Mouse (Mus musculus): Measurements from ENCODE around the gene Wbp1l. TPM values are rescaled to one million over a fixed set of nuclear protein-coding genes. Genes with fewer than 3 reads are reported as not detected.
A peak's percentile ranks its signal among the peaks of the same experiment; 100 is the strongest.

The Wbp1l gene
- polyA plus RNA-seq, 1 experiment from 2014 or later: 35.6 TPM

GRCm38 (mm10) chr19:46667300-46667699, 68.4 kb downstream of the Wbp1l start:
- WGBS: 44% methylated on average over 11 of the region's 11 CpGs
- no peak for ATAC-seq (replicated peaks; ENCODE audit: low FRiP score, low read depth)

GRCm38 (mm10) chr19:46668263-46668662, 69.4 kb downstream of the Wbp1l start:
- Histone ChIP-seq H3K36me3 (ENCODE audit: insufficient read depth, low read length) (no peaks in the 10 kb centered on the region), H3K4me2 (ENCODE audit: low read length) (no peak overlapping the region), H3K4me3 (replicated peaks; ENCODE audit: low read depth, low read length) (no peak overlapping the region), H3K4me1 (replicated peaks; ENCODE audit: insufficient read depth, low read length) (no peaks in the 10 kb centered on the region), H3K27me3 (ENCODE audit: insufficient read depth, low read length) (no peaks in the 10 kb centered on the region), H3K9ac (ENCODE audit: low read depth, low read length) (no peak overlapping the region), H3K27ac (no peak overlapping the region), H3K9me3 (replicated peaks; ENCODE audit: low read length) (no peaks in the 10 kb centered on the region)
- ATAC-seq (replicated peaks; ENCODE audit: low FRiP score, low read depth): no peak
- 86% methylated on average over 10 of the region's 10 CpGs for WGBS
- TF ChIP-seq CTCF (IDR thresholded peaks at IDR 0.05; ENCODE audit: low read depth): no peak
- DNase-seq (ENCODE audit: low spot score): no peak

More at GRCm38 (mm10) chr19:46667300-46667699, 68.4 kb downstream of the Wbp1l start:
- no peak overlapping the region for H3K9ac ChIP-seq (ENCODE audit: low read depth, low read length)
- no peak overlapping the region for H3K4me2 ChIP-seq (ENCODE audit: low read length)
- no peak overlapping the region for H3K27ac ChIP-seq
- no peaks in the 10 kb centered on the region for H3K36me3 ChIP-seq (ENCODE audit: insufficient read depth, low read length)
- no peaks in the 10 kb centered on the region for H3K4me1 ChIP-seq (replicated peaks; ENCODE audit: insufficient read depth, low read length)
- DNase-seq (ENCODE audit: low spot score): no peak
- no peak for TF ChIP-seq CTCF (IDR thresholded peaks at IDR 0.05; ENCODE audit: low read depth)
- H3K4me3 ChIP-seq (replicated peaks; ENCODE audit: low read depth, low read length): no peak overlapping the region
- H3K9me3 ChIP-seq (replicated peaks; ENCODE audit: low read length): no peaks in the 10 kb centered on the region
- no peaks in the 10 kb centered on the region for H3K27me3 ChIP-seq (ENCODE audit: insufficient read depth, low read length)

GRCm38 (mm10) chr19:46669802-46670201, 70.9 kb downstream of the Wbp1l start:
- DNase-seq (ENCODE audit: low spot score) (no peak), ATAC-seq (replicated peaks; ENCODE audit: low FRiP score, low read depth) (no peak)
- no peaks in the 10 kb centered on the region for H3K4me1 ChIP-seq (replicated peaks; ENCODE audit: insufficient read depth, low read length)
- no peaks in the 10 kb centered on the region for H3K36me3 ChIP-seq (ENCODE audit: insufficient read depth, low read length)
- H3K27me3 ChIP-seq (ENCODE audit: insufficient read depth, low read length): no peaks in the 10 kb centered on the region
- no peaks in the 10 kb centered on the region for H3K9me3 ChIP-seq (replicated peaks; ENCODE audit: low read length)
- H3K9ac ChIP-seq (ENCODE audit: low read depth, low read length): no peak overlapping the region
- TF ChIP-seq CTCF (IDR thresholded peaks at IDR 0.05; ENCODE audit: low read depth): no peak
- H3K4me2 ChIP-seq (ENCODE audit: low read length): no peak overlapping the region
- 86% methylated on average over 5 of the region's 5 CpGs for WGBS
- H3K27ac ChIP-seq: no peak overlapping the region
- H3K4me3 ChIP-seq (replicated peaks; ENCODE audit: low read depth, low read length): no peak overlapping the region

GRCm38 (mm10) chr19:46670691-46671090, 71.8 kb downstream of the Wbp1l start:
- ATAC-seq (replicated peaks; ENCODE audit: low FRiP score, low read depth) (peak; percentile 66; the same call in 1 of the 2 replicates), DNase-seq (ENCODE audit: low spot score) (peak; percentile 80)
- no peak overlapping the region for H3K4me2 ChIP-seq (ENCODE audit: low read length)
- TF ChIP-seq CTCF (IDR thresholded peaks at IDR 0.05; ENCODE audit: low read depth): peak; percentile 89
- H3K4me1 ChIP-seq (replicated peaks; ENCODE audit: insufficient read depth, low read length): no peaks in the 10 kb centered on the region
- WGBS: 23% methylated on average over 13 of the region's 13 CpGs
- H3K27ac ChIP-seq: no peak overlapping the region
- H3K9ac ChIP-seq (ENCODE audit: low read depth, low read length): no peak overlapping the region
- no peaks in the 10 kb centered on the region for H3K27me3 ChIP-seq (ENCODE audit: insufficient read depth, low read length)
- no peak overlapping the region for H3K4me3 ChIP-seq (replicated peaks; ENCODE audit: low read depth, low read length)
- H3K9me3 ChIP-seq (replicated peaks; ENCODE audit: low read length): no peaks in the 10 kb centered on the region
- H3K36me3 ChIP-seq (ENCODE audit: insufficient read depth, low read length): no peaks in the 10 kb centered on the region

- Histone ChIP-seq H3K4me2 (ENCODE audit: low read length) (no peak within 1 kb of the TSS), H3K27ac (no peak within 1 kb of the TSS), H3K4me3 (replicated peaks; ENCODE audit: low read depth, low read length) (no peak within 1 kb of the TSS), H3K9ac (ENCODE audit: low read depth, low read length) (no peak within 1 kb of the TSS), H3K27me3 (ENCODE audit: insufficient read depth, low read length) (no peaks in the 10 kb centered on the region), H3K36me3 (ENCODE audit: insufficient read depth, low read length) (no peaks in the 10 kb centered on the region), H3K4me1 (replicated peaks; ENCODE audit: insufficient read depth, low read length) (no peaks in the 10 kb centered on the region), H3K9me3 (replicated peaks; ENCODE audit: low read length) (no peaks in the 10 kb centered on the region)
- DNase-seq (ENCODE audit: low spot score) (no peak), ATAC-seq (replicated peaks; ENCODE audit: low FRiP score, low read depth) (no peak)
- TF ChIP-seq CTCF (IDR thresholded peaks at IDR 0.05; ENCODE audit: low read depth): no peak
- WGBS: 35% methylated on average over 5 of the region's 5 CpGs
These were observed 74.0 kb downstream of the Wbp1l start, which contains the start of gene Cyp17a1 for GRCm38 (mm10) chr19:46672766-46673418. Cyp17a1 (minus strand) TSS chr19:46673172.

GRCm38 (mm10) chr19:46675641-46676040, 76.8 kb downstream of the Wbp1l start:
- DNase-seq (ENCODE audit: low spot score): no peak
- no peak overlapping the region for H3K9ac ChIP-seq (ENCODE audit: low read depth, low read length)
- H3K27me3 ChIP-seq (ENCODE audit: insufficient read depth, low read length): no peaks in the 10 kb centered on the region
- H3K36me3 ChIP-seq (ENCODE audit: insufficient read depth, low read length): no peaks in the 10 kb centered on the region
- TF ChIP-seq CTCF (IDR thresholded peaks at IDR 0.05; ENCODE audit: low read depth): no peak
- no peak overlapping the region for H3K4me3 ChIP-seq (replicated peaks; ENCODE audit: low read depth, low read length)
- H3K4me2 ChIP-seq (ENCODE audit: low read length): no peak overlapping the region
- ATAC-seq (replicated peaks; ENCODE audit: low FRiP score, low read depth): no peak
- H3K27ac ChIP-seq: no peak overlapping the region
- 58% methylated on average over 3 of the region's 3 CpGs for WGBS
- H3K4me1 ChIP-seq (replicated peaks; ENCODE audit: insufficient read depth, low read length): no peaks in the 10 kb centered on the region
- H3K9me3 ChIP-seq (replicated peaks; ENCODE audit: low read length): no peaks in the 10 kb centered on the region
